Mouse (Mus musculus): ENCODE measurements around the gene Arhgef12.

DNA sequence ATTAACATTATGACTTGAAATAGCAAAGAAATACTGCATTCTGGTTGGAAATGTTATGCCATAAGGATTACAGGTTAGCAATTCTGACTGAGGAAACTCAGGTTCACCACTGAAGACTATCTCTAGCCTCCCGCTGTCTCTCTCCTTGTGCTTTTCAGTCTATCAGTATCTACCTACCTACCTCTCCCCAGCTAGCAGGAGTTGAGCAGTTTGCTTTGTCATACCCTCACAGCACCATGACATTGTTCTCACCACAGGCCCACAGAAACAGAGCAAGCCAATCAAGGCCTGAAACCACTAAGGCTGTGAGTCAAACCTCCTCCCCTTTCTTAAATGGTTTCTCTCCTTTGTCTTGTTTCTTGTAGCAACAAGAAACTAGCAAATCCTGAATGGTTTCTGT, 32.4 kb downstream of the Arhgef12 start:
- TF ChIP-seq CTCF (IDR thresholded peaks at IDR 0.05; ENCODE audit: extremely low read depth, insufficient read length, insufficient replicate concordance, low read depth, low read length) (no peak), POLR2A (IDR thresholded peaks at IDR 0.05; ENCODE audit: low read depth, low read length) (no peak)
